Mouse (Mus musculus): ENCODE measurements around the gene Fbxw8.

DNA sequence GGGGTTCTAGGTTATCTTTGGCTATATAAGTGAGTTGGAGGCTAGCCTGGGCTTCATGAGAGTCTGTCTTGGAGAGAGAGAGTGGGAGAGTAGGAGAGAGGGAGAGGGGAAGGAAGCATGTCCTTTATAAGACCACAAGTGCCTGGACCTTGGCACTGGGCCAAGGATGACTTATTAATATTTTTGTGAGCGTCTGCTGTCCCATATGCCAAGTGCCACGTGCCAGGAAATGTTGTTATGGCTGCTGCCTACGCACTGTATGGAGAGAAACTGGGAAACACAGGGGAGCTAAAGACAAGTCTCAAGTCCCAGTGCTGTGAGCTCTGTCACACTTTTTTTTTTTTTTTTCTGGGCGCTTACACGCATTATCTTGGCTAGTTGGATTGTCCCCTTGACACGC is 112.7 kb downstream of the Fbxw8 start:
- no peak for TF ChIP-seq CTCF (IDR thresholded peaks at IDR 0.05; ENCODE audit: borderline replicate concordance, extremely low read depth, insufficient read depth, insufficient read length)
- TF ChIP-seq POLR2A (IDR thresholded peaks at IDR 0.05; ENCODE audit: borderline replicate concordance, extremely low read depth, insufficient read depth, insufficient read length, poor library complexity, severe bottlenecking), result no peak
